Mouse (Mus musculus): ENCODE results near the gene Gpha2. TPM values are rescaled to one million over a fixed set of nuclear protein-coding genes. Genes with fewer than 3 reads are reported as not detected.

Gpha2 gene
- polyA plus RNA-seq, 1 experiment = 0.16 TPM

- no peak for TF ChIP-seq CTCF (conservative IDR thresholded peaks at IDR 0.05; ENCODE audit: insufficient read depth, insufficient read length, low read depth, low read length)
- TF ChIP-seq POLR2A (IDR thresholded peaks at IDR 0.05; ENCODE audit: low read depth, low read length) = no peak
- H3K4me3 ChIP-seq (ENCODE audit: insufficient read depth, low read depth, low read length) = no peak overlapping the region
- peaks cover 5% of the 10 kb centered on the region; the same call in 1 of the 2 replicates for H3K36me3 ChIP-seq (ENCODE audit: control insufficient read depth, insufficient read depth, low read length)
Observed at GRCm38 (mm10) chr19:6253021-6253420, 26.8 kb downstream of the Gpha2 start.

DNA sequence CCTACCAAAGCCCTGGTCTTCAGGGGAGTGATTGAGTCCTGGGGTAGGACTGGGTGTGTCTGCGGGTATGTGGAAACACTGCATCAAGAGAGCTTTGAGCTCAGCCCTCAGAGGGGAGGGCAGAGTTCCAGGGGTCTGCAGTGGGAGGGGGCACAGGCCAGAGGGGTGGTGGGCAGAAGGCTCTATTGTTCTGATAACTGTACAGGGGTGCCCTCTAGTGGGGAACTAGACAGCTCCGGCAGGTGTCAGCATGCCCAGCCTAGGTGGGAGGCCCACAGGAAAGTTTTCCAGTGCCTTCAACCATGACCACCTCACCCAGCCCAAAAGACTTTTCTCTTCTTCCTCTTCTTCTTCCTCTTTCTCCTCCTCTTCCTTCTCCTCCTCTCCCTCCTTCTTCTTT lies 34.2 kb downstream of the Gpha2 start:
- no peaks in the 10 kb centered on the region for H3K27me3 ChIP-seq (replicated peaks; ENCODE audit: control insufficient read depth, insufficient read depth, low read length)
- no peak overlapping the region for H3K4me3 ChIP-seq (ENCODE audit: insufficient read depth, low read depth, low read length)
- H3K27ac ChIP-seq (ENCODE audit: insufficient read depth, low read depth, low read length) = no peak overlapping the region
- 63% methylated on average over 2 of the region's 2 CpGs for WGBS
- peaks cover 2% of the 10 kb centered on the region; the same call in 1 of the 2 replicates for H3K36me3 ChIP-seq (ENCODE audit: control insufficient read depth, insufficient read depth, low read length)
- H3K4me1 ChIP-seq (ENCODE audit: control insufficient read depth, insufficient read depth, low read length) = peaks cover 7% of the 10 kb centered on the region; the same call in 1 of the 2 replicates
- DNase-seq = peak; percentile 47
- TF ChIP-seq POLR2A (IDR thresholded peaks at IDR 0.05; ENCODE audit: low read depth, low read length) = no peak
- peak; percentile 52 for TF ChIP-seq CTCF (conservative IDR thresholded peaks at IDR 0.05; ENCODE audit: insufficient read depth, insufficient read length, low read depth, low read length)

More at GRCm38 (mm10) chr19:6253021-6253420, 26.8 kb downstream of the Gpha2 start:
- 89% methylated on average over 4 of the region's 4 CpGs for WGBS
- Histone ChIP-seq H3K4me1 (ENCODE audit: control insufficient read depth, insufficient read depth, low read length) (no peaks in the 10 kb centered on the region), H3K27ac (ENCODE audit: insufficient read depth, low read depth, low read length) (no peak overlapping the region), H3K27me3 (replicated peaks; ENCODE audit: control insufficient read depth, insufficient read depth, low read length) (no peaks in the 10 kb centered on the region)
- DNase-seq = no peak

DNA sequence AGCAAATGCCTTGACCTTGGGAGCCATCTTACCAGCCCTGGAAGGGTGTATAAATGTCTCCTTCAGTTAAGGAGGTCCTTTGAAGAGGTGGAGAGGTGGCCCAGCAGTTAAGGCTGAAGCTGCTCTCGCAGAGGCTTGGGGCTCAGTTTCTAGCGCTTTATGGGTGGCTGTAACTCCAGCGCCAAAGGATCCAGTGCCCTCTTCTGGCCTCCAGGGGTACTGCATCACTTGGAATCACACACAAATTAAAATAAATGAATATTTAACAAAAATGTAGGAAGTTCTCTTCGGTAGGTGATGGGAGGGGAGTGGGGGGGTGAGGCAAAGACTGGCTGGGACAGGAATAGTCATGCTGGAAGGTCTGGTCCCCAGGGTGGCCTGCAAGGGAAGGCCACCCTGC lies 34.8 kb downstream of the Gpha2 start:
- WGBS = 78% methylated on average over 4 of the region's 4 CpGs
- H3K27ac ChIP-seq (ENCODE audit: insufficient read depth, low read depth, low read length) = no peak overlapping the region
- DNase-seq = no peak
- H3K4me1 ChIP-seq (ENCODE audit: control insufficient read depth, insufficient read depth, low read length) = peaks cover 8% of the 10 kb centered on the region; the same call in 1 of the 2 replicates
- no peak overlapping the region for H3K4me3 ChIP-seq (ENCODE audit: insufficient read depth, low read depth, low read length)
- TF ChIP-seq POLR2A (IDR thresholded peaks at IDR 0.05; ENCODE audit: low read depth, low read length) = no peak
- TF ChIP-seq CTCF (conservative IDR thresholded peaks at IDR 0.05; ENCODE audit: insufficient read depth, insufficient read length, low read depth, low read length) = peak; percentile 43
- no peaks in the 10 kb centered on the region for H3K27me3 ChIP-seq (replicated peaks; ENCODE audit: control insufficient read depth, insufficient read depth, low read length)
- H3K36me3 ChIP-seq (ENCODE audit: control insufficient read depth, insufficient read depth, low read length) = peaks cover 2% of the 10 kb centered on the region; the same call in 1 of the 2 replicates

DNA sequence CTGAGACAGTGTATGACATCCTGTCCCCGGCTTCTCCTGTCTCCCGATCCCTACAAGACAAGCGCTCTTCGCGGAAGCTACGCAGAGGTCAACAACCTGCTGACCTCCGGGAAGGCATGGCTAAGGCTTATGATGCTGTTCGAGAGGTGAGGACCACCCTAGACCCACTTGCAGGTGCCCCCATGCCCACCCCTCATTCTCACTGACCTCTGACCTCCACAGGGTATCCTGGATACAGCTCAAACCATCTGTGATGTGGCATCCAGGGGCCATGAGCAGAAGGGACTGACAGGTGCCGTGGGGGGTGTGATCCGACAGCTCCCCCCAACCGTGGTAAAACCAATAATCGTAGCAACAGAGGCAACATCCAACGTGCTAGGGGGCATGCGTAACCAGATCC lies 35.2 kb downstream of the Gpha2 start:
- Histone ChIP-seq H3K36me3 (ENCODE audit: control insufficient read depth, insufficient read depth, low read length) (peaks cover 2% of the 10 kb centered on the region; the same call in 1 of the 2 replicates), H3K4me1 (ENCODE audit: control insufficient read depth, insufficient read depth, low read length) (peaks cover 8% of the 10 kb centered on the region; the same call in 1 of the 2 replicates), H3K27me3 (replicated peaks; ENCODE audit: control insufficient read depth, insufficient read depth, low read length) (no peaks in the 10 kb centered on the region), H3K27ac (ENCODE audit: insufficient read depth, low read depth, low read length) (no peak overlapping the region), H3K4me3 (ENCODE audit: insufficient read depth, low read depth, low read length) (no peak overlapping the region)
- WGBS = 93% methylated on average over 14 of the region's 14 CpGs
- TF ChIP-seq POLR2A (IDR thresholded peaks at IDR 0.05; ENCODE audit: low read depth, low read length) (no peak), CTCF (conservative IDR thresholded peaks at IDR 0.05; ENCODE audit: insufficient read depth, insufficient read length, low read depth, low read length) (no peak)
- DNase-seq = no peak

- 66% methylated on average over 7 of the region's 7 CpGs for WGBS
- Histone ChIP-seq H3K27me3 (replicated peaks; ENCODE audit: control insufficient read depth, insufficient read depth, low read length) (no peaks in the 10 kb centered on the region), H3K4me1 (ENCODE audit: control insufficient read depth, insufficient read depth, low read length) (peaks cover 8% of the 10 kb centered on the region; the same call in 1 of the 2 replicates), H3K4me3 (ENCODE audit: insufficient read depth, low read depth, low read length) (no peak overlapping the region), H3K36me3 (ENCODE audit: control insufficient read depth, insufficient read depth, low read length) (peaks cover 2% of the 10 kb centered on the region; the same call in 1 of the 2 replicates), H3K27ac (ENCODE audit: insufficient read depth, low read depth, low read length) (peak overlapping the region; percentile 58)
- peak; percentile 96 for TF ChIP-seq CTCF (conservative IDR thresholded peaks at IDR 0.05; ENCODE audit: insufficient read depth, insufficient read length, low read depth, low read length)
- no peak for TF ChIP-seq POLR2A (IDR thresholded peaks at IDR 0.05; ENCODE audit: low read depth, low read length)
- peak; percentile 79 for DNase-seq
Observed at GRCm38 (mm10) chr19:6262222-6262621, 36.0 kb downstream of the Gpha2 start.

GRCm38 (mm10) chr19:6262839-6263433 lies 36.8 kb downstream of the Gpha2 start:
- 38% methylated on average over 8 of the region's 8 CpGs for WGBS
- H3K4me3 ChIP-seq (ENCODE audit: insufficient read depth, low read depth, low read length) = peak overlapping the region; percentile 62
- peaks cover 8% of the 10 kb centered on the region; the same call in 1 of the 2 replicates for H3K4me1 ChIP-seq (ENCODE audit: control insufficient read depth, insufficient read depth, low read length)
- H3K36me3 ChIP-seq (ENCODE audit: control insufficient read depth, insufficient read depth, low read length) = no peaks in the 10 kb centered on the region; the same call in 1 of the 2 replicates
- H3K27ac ChIP-seq (ENCODE audit: insufficient read depth, low read depth, low read length) = peak overlapping the region; percentile 84
- no peaks in the 10 kb centered on the region for H3K27me3 ChIP-seq (replicated peaks; ENCODE audit: control insufficient read depth, insufficient read depth, low read length)
- DNase-seq = peak; percentile 93
- TF ChIP-seq POLR2A (IDR thresholded peaks at IDR 0.05; ENCODE audit: low read depth, low read length) = peak; percentile 89
- TF ChIP-seq CTCF (conservative IDR thresholded peaks at IDR 0.05; ENCODE audit: insufficient read depth, insufficient read length, low read depth, low read length) = no peak

GRCm38 (mm10) chr19:6264200-6264599 lies 38.0 kb downstream of the Gpha2 start:
- peak; percentile 61 for DNase-seq
- H3K27ac ChIP-seq (ENCODE audit: insufficient read depth, low read depth, low read length) = peak overlapping the region; percentile 84
- H3K36me3 ChIP-seq (ENCODE audit: control insufficient read depth, insufficient read depth, low read length) = no peaks in the 10 kb centered on the region
- no peak for TF ChIP-seq POLR2A (IDR thresholded peaks at IDR 0.05; ENCODE audit: low read depth, low read length)
- no peak for TF ChIP-seq CTCF (conservative IDR thresholded peaks at IDR 0.05; ENCODE audit: insufficient read depth, insufficient read length, low read depth, low read length)
- peak overlapping the region; percentile 62 for H3K4me3 ChIP-seq (ENCODE audit: insufficient read depth, low read depth, low read length)
- WGBS = 30% methylated on average over 9 of the region's 9 CpGs
- no peaks in the 10 kb centered on the region for H3K27me3 ChIP-seq (replicated peaks; ENCODE audit: control insufficient read depth, insufficient read depth, low read length)
- peaks cover 8% of the 10 kb centered on the region; the same call in 1 of the 2 replicates for H3K4me1 ChIP-seq (ENCODE audit: control insufficient read depth, insufficient read depth, low read length)
